Mouse (Mus musculus) G1E (cell line): Measurements from ENCODE around the gene Coro6.

Experiments used
- CTCF ChIP-seq: IDR thresholded peaks from 2 replicates; pipeline ENCODE4 v1.5.1; 2012; ENCODE audit warnings: low read depth, low read length, inconsistent platforms, mixed read lengths
- GATA1 ChIP-seq: IDR thresholded peaks from 2 replicates; pipeline ENCODE4 v1.6.1; 2012; ENCODE audit warnings: borderline replicate concordance, low read length, inconsistent platforms, mixed read lengths
- GATA2 ChIP-seq: IDR thresholded peaks from 2 replicates; pipeline ENCODE4 v1.6.1; 2012; ENCODE audit warnings: low read depth, low read length, inconsistent platforms, borderline replicate concordance
- POLR2AphosphoS5 ChIP-seq: IDR thresholded peaks from 2 replicates; pipeline ENCODE4 v1.6.1; 2012; ENCODE audit warnings: low read depth, low read length, inconsistent platforms; ENCODE audit not compliant: insufficient replicate concordance
- TAL1 ChIP-seq: conservative IDR thresholded peaks from 2 replicates; pipeline ENCODE4 v1.6.1; 2012; ENCODE audit warnings: low read depth, low read length, inconsistent platforms, mixed read lengths

DNA sequence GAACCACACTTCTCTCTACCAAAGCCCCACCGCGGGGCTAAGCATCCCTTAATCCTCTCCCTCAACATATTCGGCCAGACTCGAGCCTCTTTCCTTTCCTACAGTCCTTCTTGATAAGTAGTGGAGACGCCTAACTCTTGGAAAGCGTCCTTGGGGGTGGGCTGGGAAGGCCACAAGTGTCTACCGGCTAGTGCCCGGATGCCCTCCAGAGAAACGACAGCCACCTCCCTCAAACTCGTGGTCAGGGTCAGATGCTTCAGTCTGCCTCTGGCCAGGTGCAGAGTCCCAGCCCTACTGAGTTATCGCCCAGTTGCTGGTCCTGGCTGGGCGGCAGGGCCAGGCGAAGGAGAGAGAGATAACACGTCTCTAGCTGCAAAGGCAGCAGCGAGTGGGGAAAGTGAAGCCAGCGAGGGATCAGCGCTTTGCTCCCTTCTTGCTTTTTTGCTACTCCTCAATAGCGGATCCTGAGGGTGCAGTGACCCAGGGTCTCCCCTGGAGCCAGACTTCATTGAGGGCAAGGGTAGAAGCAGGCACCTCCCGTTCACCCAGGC lies 52.1 kb downstream of the Coro6 start:
- TF ChIP-seq CTCF = no peak
- no peak for TF ChIP-seq TAL1
- no peak for TF ChIP-seq POLR2AphosphoS5
- TF ChIP-seq GATA2 = no peak
- no peak for TF ChIP-seq GATA1
